Mouse (Mus musculus) heart, adult 2 months (tissue): ENCODE measurements around the gene Pabpn1. TPM values are rescaled to one million over a fixed set of nuclear protein-coding genes. Genes with fewer than 3 reads are reported as not detected.

Experiments used
- DNase-seq, 2 experiments: peaks; one replicate each; pipeline ENCODE4 v3.0.0; 2021
- H3K27ac ChIP-seq: fragments of 200-600 bp; 2 replicates; pipeline ENCODE4 v1.8.1; 2022
- H3K27me3 ChIP-seq: fragments of 200-500 bp; 2 replicates; pipeline ENCODE4 v1.6.1; 2012; ENCODE audit warnings: mild to moderate bottlenecking, low read length, inconsistent platforms, mixed read lengths; ENCODE audit not compliant: control insufficient read depth, insufficient read depth
- H3K36me3 ChIP-seq: fragments of 200-500 bp; 2 replicates; pipeline ENCODE4 v1.6.1; 2012; ENCODE audit warnings: low read length, inconsistent platforms; ENCODE audit not compliant: control insufficient read depth, insufficient read depth
- H3K4me1 ChIP-seq: fragments of 200-500 bp; 2 replicates; pipeline ENCODE4 v1.6.1; 2011; ENCODE audit warnings: low read length; ENCODE audit not compliant: control insufficient read depth, insufficient read depth
- H3K4me3 ChIP-seq: fragments of 200-600 bp; 2 replicates; pipeline ENCODE4 v1.8.1; 2022
- H3K79me2 ChIP-seq: fragments of 200-500 bp; replicated peaks from 2 replicates; pipeline ENCODE4 v1.6.1; 2012; ENCODE audit warnings: mild to moderate bottlenecking, inconsistent platforms, low read length, moderate library complexity, mixed read lengths; ENCODE audit not compliant: control insufficient read depth, insufficient read depth
- H3K9ac ChIP-seq: fragments of 200-500 bp; 2 replicates; pipeline ENCODE4 v1.6.1; 2012; ENCODE audit warnings: low read depth, mild to moderate bottlenecking, control low read depth, inconsistent platforms, low read length, mixed read lengths
- CTCF ChIP-seq: fragments of 200-600 bp; IDR thresholded peaks from 2 replicates; pipeline ENCODE4 v1.8.1; 2022; ENCODE audit warnings: antibody characterized with exemption, mild to moderate bottlenecking, moderate library complexity
- EP300 ChIP-seq: fragments of 200-500 bp; IDR thresholded peaks from 2 replicates; pipeline ENCODE4 v1.6.1; 2011; ENCODE audit warnings: low read depth, low read length, control low read depth; ENCODE audit not compliant: insufficient read depth
- POLR2A ChIP-seq: fragments of 200-500 bp; IDR thresholded peaks from 2 replicates; pipeline ENCODE4 v1.6.1; 2011; ENCODE audit warnings: mild to moderate bottlenecking, low read depth, low read length, control low read depth; ENCODE audit not compliant: insufficient read depth
- WGBS: fragments of 180-500 bp; shearing (Covaris S2); methylation state at CpG from one replicate; pipeline ENCODE4 v1.1.7; 2018; 5-methylcytosine and 5-hydroxymethylcytosine counted together
- intact Hi-C: fragments of 180-260 bp; cut with DNase I; formaldehyde crosslinking; loops from one replicate; pipeline ENCODE4 v1.15.1; 2025
- polyA plus RNA-seq: library from polyadenylated mRNA; depleted of rRNA; stranded (reverse); fragments of >200 nt; gene quantifications from 2 replicates; pipeline ENCODE4 v1.2.3, GENCODE M21; 2012
- total RNA-seq, 2 experiments: library from RNA; stranded (reverse); gene quantifications; 2 replicates each; pipeline ENCODE4 v1.2.3; 2021

The Pabpn1 gene
- total and polyA plus RNA-seq, 3 experiments: 51.4 to 66.2 (median 52.2) TPM

GRCm38 (mm10) chr14:54868026-54868425, 24.3 kb upstream of the Pabpn1 start:
- intact Hi-C loops: no loop called here
- H3K9ac ChIP-seq: no peak overlapping the region
- no peak for DNase-seq
- no peak for TF ChIP-seq CTCF
- TF ChIP-seq POLR2A: no peak
- no peaks in the 10 kb centered on the region for H3K36me3 ChIP-seq
- no peaks in the 10 kb centered on the region for H3K79me2 ChIP-seq
- H3K27me3 ChIP-seq: no peaks in the 10 kb centered on the region
- 80% methylated on average over 4 of the region's 4 CpGs for WGBS
- H3K27ac ChIP-seq: no peak overlapping the region
- H3K4me1 ChIP-seq: no peaks in the 10 kb centered on the region
- H3K4me3 ChIP-seq: no peak overlapping the region

- WGBS: 88% methylated on average over 5 of the region's 5 CpGs
- no peak within 1 kb of the TSS for H3K4me3 ChIP-seq
- no peak within 1 kb of the TSS for H3K27ac ChIP-seq
- no peaks in the 10 kb centered on the region for H3K79me2 ChIP-seq
- no peaks in the 10 kb centered on the region for H3K27me3 ChIP-seq
- H3K4me1 ChIP-seq: peaks cover 1% of the 10 kb centered on the region; the same call in 1 of the 2 replicates
- no peak within 1 kb of the TSS for H3K9ac ChIP-seq
- H3K36me3 ChIP-seq: no peaks in the 10 kb centered on the region
- DNase-seq: no peak
- TF ChIP-seq POLR2A (no peak), CTCF (no peak), EP300 (no peak)
- intact Hi-C loops: no loop called here
These were observed 21.4 kb upstream of the Pabpn1 start, which contains the start of gene Homez for GRCm38 (mm10) chr14:54870861-54871260. TSS of gene Homez (minus strand) at chr14:54870961.

- TF ChIP-seq EP300 (no peak), CTCF (no peak), POLR2A (no peak)
These were observed 18.1 kb upstream of the Pabpn1 start for GRCm38 (mm10) chr14:54874165-54874564.

GRCm38 (mm10) chr14:54875844-54876538, 16.3 kb upstream of the Pabpn1 start:
- Histone ChIP-seq H3K27ac (peak overlapping the region; percentile 76), H3K4me1 (peaks cover 2% of the 10 kb centered on the region; the same call in 1 of the 2 replicates), H3K79me2 (no peaks in the 10 kb centered on the region), H3K36me3 (no peaks in the 10 kb centered on the region), H3K27me3 (no peaks in the 10 kb centered on the region), H3K4me3 (peak overlapping the region; percentile 81), H3K9ac (peak overlapping the region; percentile 89)
- WGBS: 6% methylated on average over 36 of the region's 36 CpGs
- intact Hi-C loops: no loop called here
- DNase-seq: no peak
- TF ChIP-seq EP300 (no peak), CTCF (no peak), POLR2A (no peak)

More at GRCm38 (mm10) chr14:54874165-54874564, 18.1 kb upstream of the Pabpn1 start:
- WGBS: 89% methylated on average over 3 of the region's 3 CpGs
- Histone ChIP-seq H3K36me3 (no peaks in the 10 kb centered on the region), H3K79me2 (no peaks in the 10 kb centered on the region), H3K9ac (no peak overlapping the region), H3K27me3 (no peaks in the 10 kb centered on the region), H3K4me1 (peaks cover 2% of the 10 kb centered on the region; the same call in 1 of the 2 replicates), H3K4me3 (no peak overlapping the region), H3K27ac (no peak overlapping the region)
- no peak for DNase-seq
- intact Hi-C loops: no loop called here

- peak overlapping the region; percentile 81 for H3K4me3 ChIP-seq
- under 1% methylated on average over 69 of the region's 72 CpGs for WGBS
- no peaks in the 10 kb centered on the region for H3K36me3 ChIP-seq
- DNase-seq: peak; percentile 92 to 94
- peak overlapping the region; percentile 89 for H3K9ac ChIP-seq
- H3K27ac ChIP-seq: peak overlapping the region; percentile 76
- TF ChIP-seq EP300 (no peak), POLR2A (0 out of 2 replicates have a peak, but pooled peaks have one; percentile 43)
- peaks cover 2% of the 10 kb centered on the region; the same call in 1 of the 2 replicates for H3K4me1 ChIP-seq
- intact Hi-C loops: no loop called here
- no peaks in the 10 kb centered on the region for H3K79me2 ChIP-seq
- no peaks in the 10 kb centered on the region for H3K27me3 ChIP-seq
These were observed 15.7 kb upstream of the Pabpn1 start for GRCm38 (mm10) chr14:54876539-54877047.
